Mouse (Mus musculus) cerebellum, postnatal 4 days (tissue): ENCODE measurements around the gene Ppme1.

Experiments
- DNase-seq, 2 experiments: peaks; one replicate each; pipeline ENCODE4 v3.0.0; 2022; ENCODE audit warnings: low spot score in 2 of 2, mixed read lengths in 1 of 2

The Ppme1 gene

GRCm38 (mm10) chr7:100327514-100327913, 44.6 kb downstream of the Ppme1 start:
- DNase-seq = no peak

- DNase-seq = peak; percentile 37 to 60
Observed at GRCm38 (mm10) chr7:100325482-100325881, 46.6 kb downstream of the Ppme1 start.

GRCm38 (mm10) chr7:100323721-100324120, 48.4 kb downstream of the Ppme1 start:
- no peak for DNase-seq

DNA sequence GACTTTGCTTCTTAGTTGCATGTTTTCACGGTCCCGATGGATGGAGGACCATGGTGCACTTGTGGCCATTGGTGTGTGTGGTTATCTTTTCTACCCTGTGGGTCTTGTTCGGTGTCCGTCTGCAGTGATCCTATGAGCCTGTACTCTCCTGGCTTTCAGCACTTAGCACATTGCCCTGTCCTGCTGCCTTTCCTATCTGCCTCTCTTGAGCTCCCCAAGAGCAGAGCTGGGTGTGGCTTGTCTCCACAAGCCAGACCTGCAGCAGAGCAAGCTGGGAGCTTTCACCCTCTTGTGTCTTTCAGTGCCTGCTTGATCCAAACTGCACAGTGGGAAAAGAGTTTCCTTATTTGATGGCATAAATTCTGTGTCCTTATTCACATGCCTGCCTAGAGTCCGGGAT, 54.6 kb downstream of the Ppme1 start:
- no peak for DNase-seq

- DNase-seq = no peak
Observed at GRCm38 (mm10) chr7:100316924-100317323, 55.2 kb downstream of the Ppme1 start.

- DNase-seq = no peak
Observed at GRCm38 (mm10) chr7:100312716-100313115, 59.4 kb downstream of the Ppme1 start.

GRCm38 (mm10) chr7:100310290-100310689, 61.8 kb downstream of the Ppme1 start:
- no peak for DNase-seq

DNA sequence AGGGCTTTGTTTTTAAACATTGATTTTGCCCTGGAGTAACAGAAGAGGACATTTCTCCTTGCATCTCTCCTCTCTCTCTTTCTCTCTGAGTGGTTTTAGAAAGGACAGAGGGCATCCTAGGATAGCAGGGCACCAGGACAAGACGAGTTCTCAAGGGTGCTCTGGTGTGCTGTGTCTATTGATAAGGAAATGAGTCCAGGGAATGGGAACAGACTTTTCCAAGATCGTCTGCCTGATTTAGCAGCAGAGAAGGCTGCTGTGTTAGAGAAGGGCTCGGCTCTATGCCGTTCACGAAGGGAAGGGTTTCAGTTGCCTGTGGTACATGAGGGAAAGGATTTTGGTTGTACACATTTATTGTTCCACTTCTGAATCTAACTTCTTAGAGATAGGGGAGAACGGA, 62.4 kb downstream of the Ppme1 start:
- DNase-seq = no peak

DNA sequence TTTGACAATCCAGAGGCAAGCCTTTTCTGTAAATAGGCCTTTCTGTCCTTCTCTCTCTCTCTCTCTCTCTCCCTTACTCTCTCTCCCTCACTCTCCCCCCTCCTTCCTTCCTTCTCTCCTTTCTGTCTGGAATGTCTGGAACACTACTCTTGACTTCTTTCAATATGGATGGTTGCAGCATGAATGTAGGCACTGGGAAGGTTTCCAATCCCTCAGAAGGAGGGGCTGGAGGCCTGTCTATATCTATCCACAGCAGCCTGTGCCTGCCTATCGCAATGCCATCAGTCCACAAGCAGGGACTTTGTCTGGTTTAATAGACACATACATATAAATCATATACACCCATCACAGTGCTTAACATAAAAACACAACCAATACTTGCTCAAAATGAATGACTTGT, 62.9 kb downstream of the Ppme1 start:
- DNase-seq = no peak

GRCm38 (mm10) chr7:100307872-100308653, 64.0 kb downstream of the Ppme1 start:
- peak in 1 of 2 experiments; percentile 40 for DNase-seq

GRCm38 (mm10) chr7:100305894-100306293, 66.2 kb downstream of the Ppme1 start:
- DNase-seq = no peak

- no peak for DNase-seq
Observed at GRCm38 (mm10) chr7:100302316-100302715, 69.8 kb downstream of the Ppme1 start.

DNA sequence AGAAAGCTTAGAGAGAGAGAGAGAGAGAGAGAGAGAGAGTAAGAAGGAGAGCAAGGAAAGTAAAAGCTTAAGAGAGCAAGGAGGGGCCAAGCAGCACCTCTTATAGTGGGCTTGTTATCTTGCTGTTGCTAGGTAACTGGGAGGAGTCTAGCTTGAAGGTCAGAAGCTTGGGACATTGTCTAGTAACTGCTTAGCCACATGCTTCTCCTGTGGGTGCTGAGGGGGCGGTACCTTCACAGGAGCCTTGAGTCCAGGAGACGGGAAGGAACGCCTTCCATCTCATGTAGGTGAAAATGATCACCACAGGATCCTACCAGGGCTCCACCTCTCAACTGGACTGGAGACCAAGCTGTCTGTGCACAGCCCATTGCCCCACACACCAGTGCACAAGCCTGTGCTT, 70.7 kb downstream of the Ppme1 start:
- no peak for DNase-seq

DNA sequence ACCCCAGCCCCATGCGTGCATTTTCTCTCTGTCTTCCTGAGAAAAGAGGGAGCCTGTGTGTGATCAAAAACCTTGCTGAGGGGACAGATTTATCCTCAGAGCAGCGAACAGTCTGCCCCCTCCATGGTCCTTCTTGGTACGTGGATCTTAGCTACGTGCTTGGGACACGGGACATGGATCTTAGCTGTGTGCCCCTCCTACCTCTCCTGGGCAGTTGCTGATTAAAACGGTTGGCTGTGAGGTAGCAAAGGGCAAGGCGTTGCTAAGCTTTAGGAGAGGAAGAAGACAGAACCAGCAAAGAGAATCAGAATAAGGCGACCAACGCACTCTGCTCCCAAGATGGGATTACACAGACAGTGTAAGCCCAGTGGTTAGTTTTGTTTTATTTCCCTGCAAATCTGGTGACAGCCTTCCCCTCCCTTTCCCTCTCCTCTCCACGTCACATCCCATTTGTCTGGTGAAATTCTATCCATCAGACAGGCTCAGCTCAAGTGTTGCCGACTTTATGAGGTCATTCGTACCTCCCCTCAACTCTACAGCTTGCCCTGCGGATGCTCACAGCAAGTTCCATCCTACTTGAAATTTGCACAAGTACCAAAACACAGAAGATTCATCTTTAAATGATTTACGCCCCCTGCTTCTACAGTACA, 73.1 kb downstream of the Ppme1 start:
- no peak for DNase-seq

GRCm38 (mm10) chr7:100296699-100297098, 75.4 kb downstream of the Ppme1 start:
- no peak for DNase-seq

DNA sequence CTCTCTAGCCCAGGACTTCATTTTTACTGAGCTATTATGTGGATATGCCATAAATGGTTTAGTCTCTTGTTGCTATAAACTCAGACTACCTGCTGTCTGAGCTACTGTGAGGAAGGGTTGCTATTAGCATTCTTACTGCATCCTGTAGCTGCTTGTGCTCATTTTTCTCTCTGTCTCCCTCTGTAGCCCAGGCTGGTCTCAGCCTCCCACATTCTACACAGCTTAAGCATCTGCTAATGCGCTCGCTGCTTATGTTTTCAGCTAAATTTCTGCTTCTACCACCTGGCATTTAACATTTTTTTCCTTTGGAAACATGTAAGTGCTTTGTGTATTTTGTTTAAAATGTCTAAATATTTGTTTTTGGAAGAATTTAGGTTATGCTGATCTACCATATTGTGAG, 76.4 kb downstream of the Ppme1 start:
- no peak for DNase-seq

GRCm38 (mm10) chr7:100293546-100293945, 78.6 kb downstream of the Ppme1 start:
- no peak for DNase-seq

GRCm38 (mm10) chr7:100288622-100289021, 83.5 kb downstream of the Ppme1 start:
- no peak for DNase-seq

- DNase-seq = peak in 1 of 2 experiments; percentile 36
Observed at GRCm38 (mm10) chr7:100287748-100288578, 84.1 kb downstream of the Ppme1 start.

- no peak for DNase-seq
Observed at GRCm38 (mm10) chr7:100285383-100285782, 86.7 kb downstream of the Ppme1 start, which contains the start of gene P4ha3. TSS of gene P4ha3 (plus strand) at chr7:100285520.

DNA sequence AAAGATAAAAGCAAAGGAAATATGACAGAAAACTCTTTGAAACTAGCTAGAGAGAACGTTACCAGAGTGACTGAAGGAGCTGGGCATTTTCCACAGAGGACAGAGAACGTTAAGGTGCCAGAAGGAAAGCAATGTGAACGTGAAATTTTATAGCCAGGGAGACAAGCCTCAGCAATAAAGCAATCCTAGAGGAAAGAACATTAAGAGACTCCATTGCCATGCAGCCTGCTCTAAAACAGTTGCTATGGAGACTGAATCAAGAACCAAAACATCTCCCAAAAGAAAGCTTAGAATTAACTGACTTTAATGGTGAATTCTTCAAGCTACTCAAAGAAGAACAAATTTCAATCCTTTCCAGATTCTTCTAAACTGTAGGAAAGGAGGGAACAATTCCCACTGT, 88.8 kb downstream of the Ppme1 start:
- DNase-seq = no peak

DNA sequence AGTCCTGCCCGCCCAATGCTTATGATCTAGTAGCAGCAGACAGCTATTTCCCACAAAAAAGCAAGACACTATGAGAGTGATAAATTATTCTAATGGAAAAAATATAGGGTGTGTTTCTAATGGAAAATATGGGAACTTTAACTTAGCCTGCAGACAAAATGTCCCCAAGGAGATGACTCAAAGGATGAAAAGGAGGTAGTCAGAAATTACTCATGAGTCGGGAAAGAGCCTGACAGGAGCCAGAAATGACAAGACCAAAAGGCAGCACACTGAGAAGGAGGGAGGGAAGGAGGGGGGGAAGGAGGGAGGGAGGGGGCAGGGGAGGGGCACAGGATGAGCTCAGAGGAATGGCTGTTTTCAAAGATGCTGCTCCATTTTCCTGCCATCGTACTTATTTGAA, 90.5 kb downstream of the Ppme1 start:
- no peak for DNase-seq
